Comparison of ENCODE assay signal across 7 mouse cellular contexts in the genomic region with DNA sequence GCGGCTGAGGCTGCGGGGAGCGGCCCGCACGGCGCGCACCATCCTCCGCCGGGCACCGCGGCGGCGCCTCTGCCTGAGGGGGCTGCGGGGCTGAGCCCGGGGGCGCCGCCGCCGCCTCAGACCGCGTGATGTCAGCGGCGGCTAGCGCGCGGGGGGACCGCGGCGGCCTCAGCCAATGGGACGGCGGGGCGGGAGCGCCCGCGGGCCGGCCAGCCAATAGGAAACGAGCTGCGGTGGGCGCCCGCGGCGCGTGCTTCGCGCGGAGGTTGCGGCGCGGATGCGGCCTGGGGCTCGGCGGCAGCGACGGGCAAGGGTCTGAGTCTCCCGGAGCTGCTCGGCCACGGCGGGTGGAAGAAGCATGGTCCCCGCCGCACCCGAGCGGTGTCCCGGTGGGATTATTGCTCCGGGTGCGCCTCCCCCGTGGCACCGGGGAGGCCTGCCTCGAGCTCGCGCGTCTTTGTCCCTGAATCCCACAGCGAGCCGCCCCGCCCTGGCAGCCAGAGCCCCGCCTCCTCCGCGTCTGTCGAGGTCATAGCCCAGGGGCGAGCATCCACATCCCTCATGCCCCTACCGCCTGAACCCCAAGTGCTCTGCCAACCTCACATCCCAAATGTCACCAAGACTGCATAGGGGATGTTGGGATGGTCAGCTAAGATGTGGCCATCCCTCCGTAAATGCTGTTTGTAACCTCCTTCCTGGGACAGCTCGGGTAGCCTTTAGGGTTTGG. TPM values are rescaled to one million over a fixed set of nuclear protein-coding genes. Genes with fewer than 3 reads are reported as not detected.
DNase-seq lines count a peak whose midpoint lies in the region; ATAC-seq lines count a peak whose summit lies in the region.

A gene (minus strand): TSS at position 129 of the 727 bp plus-strand sequence.

- WGBS in intestine, embryonic 15.5 days, result 2% methylated on average over 73 of the region's 82 CpGs
- WGBS in limb, embryonic 10.5 days, result 5% methylated on average over 63 of the region's 82 CpGs
- 2% methylated on average over 67 of the region's 82 CpGs for WGBS in midbrain, embryonic 11.5 days

- peak; percentile 95 for ATAC-seq in intestine, embryonic 15.5 days
- ATAC-seq in midbrain, embryonic 11.5 days (ENCODE audit: low FRiP score), result peak; percentile 97

- no peaks in the 10 kb centered on the region for H3K36me3 ChIP-seq in intestine, embryonic 15.5 days
- H3K36me3 ChIP-seq in limb, embryonic 10.5 days, result no peaks in the 10 kb centered on the region
- H3K36me3 ChIP-seq in midbrain, embryonic 11.5 days (ENCODE audit: control insufficient read depth, insufficient read depth, low read length), result no peaks in the 10 kb centered on the region

- H3K27me3 ChIP-seq in intestine, embryonic 15.5 days (replicated peaks), result no peaks in the 10 kb centered on the region
- H3K27me3 ChIP-seq in limb, embryonic 10.5 days (ENCODE audit: low read depth, poor library complexity, severe bottlenecking), result peaks cover 16% of the 10 kb centered on the region
- peaks cover 6% of the 10 kb centered on the region; the same call in 1 of the 2 replicates for H3K27me3 ChIP-seq in midbrain, embryonic 11.5 days (ENCODE audit: control insufficient read depth, insufficient read depth, low read length)

- H3K4me1 ChIP-seq in intestine, embryonic 15.5 days (replicated peaks), result peaks cover 21% of the 10 kb centered on the region
- H3K4me1 ChIP-seq in limb, embryonic 10.5 days, result peaks cover 42% of the 10 kb centered on the region
- peaks cover 12% of the 10 kb centered on the region for H3K4me1 ChIP-seq in midbrain, embryonic 11.5 days (ENCODE audit: control insufficient read depth, insufficient read depth, low read length)

- peak within 1 kb of the TSS; percentile 73 for H3K27ac ChIP-seq in intestine, embryonic 15.5 days
- peak within 1 kb of the TSS; percentile 95 for H3K27ac ChIP-seq in limb, embryonic 10.5 days
- peak within 1 kb of the TSS; percentile 23 for H3K27ac ChIP-seq in midbrain, embryonic 11.5 days (ENCODE audit: low read depth, low read length)

- H3K4me3 ChIP-seq in intestine, embryonic 15.5 days (replicated peaks), result peak within 1 kb of the TSS; percentile 83
- peak within 1 kb of the TSS; percentile 86 for H3K4me3 ChIP-seq in limb, embryonic 10.5 days
- peak within 1 kb of the TSS; percentile 79 for H3K4me3 ChIP-seq in midbrain, embryonic 11.5 days (ENCODE audit: low read depth, low read length)

- peak; percentile 61 for DNase-seq in adrenal gland, adult 8-10 months
- DNase-seq in embryo, embryonic 9.5 days (ENCODE audit: extremely low spot score), result peak; percentile 84
- DNase-seq in gastrocnemius, postnatal 4 days (ENCODE audit: low spot score in 2 of 2), result peak; percentile 83 to 84
- peak; percentile 90 for DNase-seq in limb, embryonic 10.5 days (ENCODE audit: low spot score)
- peak; percentile 98 for DNase-seq in midbrain, embryonic 11.5 days (ENCODE audit: low spot score, missing footprints)
- DNase-seq in right cerebral cortex, postnatal 4 days, result peak; percentile 90

- H3K4me2 ChIP-seq in intestine, embryonic 15.5 days (replicated peaks), result peak within 1 kb of the TSS; percentile 97
- H3K4me2 ChIP-seq in midbrain, embryonic 11.5 days, result peak within 1 kb of the TSS; percentile 99

- H3K9me3 ChIP-seq in intestine, embryonic 15.5 days, result no peaks in the 10 kb centered on the region
- no peaks in the 10 kb centered on the region for H3K9me3 ChIP-seq in limb, embryonic 10.5 days (replicated peaks)
- H3K9me3 ChIP-seq in midbrain, embryonic 11.5 days (ENCODE audit: control insufficient read depth, low read length), result no peaks in the 10 kb centered on the region

- peak within 1 kb of the TSS; percentile 83 for H3K9ac ChIP-seq in intestine, embryonic 15.5 days
- peak within 1 kb of the TSS; percentile 95 for H3K9ac ChIP-seq in midbrain, embryonic 11.5 days (ENCODE audit: low read length)

RNA-seq across cellular contexts. Expression of the gene that starts here (rescaled TPM):
- total RNA-seq in adrenal gland, adult 8-10 months (2022), result 10 to 100 TPM in 2 of 4 experiments, 1 to 10 TPM in 2; 4.8 to 16.9 (median 9.3) TPM
- total RNA-seq in gastrocnemius, postnatal 4 days (2021), result 10 to 100 TPM; 32.8 to 37.3 TPM
- 16.4 and 18.2 TPM in 2 replicates for polyA plus RNA-seq in intestine, embryonic 15.5 days (2015; fragmentation: Nextera tagmentation; extraction: Ambion mirVana)
- 11.1 and 18.3 TPM in 2 replicates for polyA plus RNA-seq in limb, embryonic 10.5 days (2016; fragmentation: Nextera tagmentation; extraction: Ambion mirVana)
- polyA plus RNA-seq in midbrain, embryonic 11.5 days (2014; fragmentation: Nextera tagmentation; extraction: Ambion mirVana), result 17.8 and 18.1 TPM in 2 replicates

Comparison
In these comparisons a context has a peak if more than half of its experiments do, and no peak if none do; other contexts are left out.
1. Peak in every context shown above with its lines: DNase-seq, ATAC-seq, H3K4me3 ChIP-seq and H3K27ac ChIP-seq.
2. H3K27ac ChIP-seq: peak in every context shown above with its lines; median percentile 95 in limb, embryonic 10.5 days; 73 in intestine, embryonic 15.5 days; 23 in midbrain, embryonic 11.5 days.